Mouse (Mus musculus): ENCODE data around the gene Gm47969. TPM values are rescaled to one million over a fixed set of nuclear protein-coding genes. Genes with fewer than 3 reads are reported as not detected.

The Gm47969 gene
- total and polyA plus RNA-seq, 2 experiments from 2014 or later: not detected

DNA sequence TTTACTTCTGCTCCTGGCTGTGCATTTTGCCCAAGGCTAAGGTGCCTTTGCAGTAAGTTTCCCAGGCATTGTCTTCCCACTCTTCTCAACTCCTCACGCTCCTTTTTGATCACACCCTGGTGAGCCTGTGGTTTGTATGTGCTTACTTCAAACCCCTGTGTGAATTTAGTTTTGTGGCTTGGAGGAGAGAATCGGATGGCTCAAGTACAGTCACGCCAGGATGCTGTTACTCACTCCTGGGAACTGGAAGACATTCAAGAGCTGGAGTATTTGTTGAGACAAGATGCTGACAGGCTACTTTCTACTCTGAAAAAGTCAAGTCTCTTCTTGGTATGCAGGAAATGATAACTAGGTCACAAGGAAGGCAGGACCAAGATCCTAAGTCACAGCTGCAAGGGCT is 46.5 kb downstream of the Gm47969 start:
- Histone ChIP-seq H3K4me3 (ENCODE audit: low read depth, low read length) (no peak overlapping the region), H3K27ac (ENCODE audit: low read depth, low read length) (no peak overlapping the region), H3K27me3 (ENCODE audit: insufficient read depth, low read length) (no peaks in the 10 kb centered on the region), H3K9me3 (ENCODE audit: low read length) (no peaks in the 10 kb centered on the region), H3K36me3 (ENCODE audit: insufficient read depth, low read length) (no peaks in the 10 kb centered on the region), H3K4me1 (ENCODE audit: insufficient read depth, low read length) (no peaks in the 10 kb centered on the region), H3K4me2 (ENCODE audit: low read depth, low read length, poor library complexity, severe bottlenecking) (no peak overlapping the region), H3K9ac (replicated peaks; ENCODE audit: low read length, poor library complexity, severe bottlenecking) (no peak overlapping the region)
- 87% methylated on average over 3 of the region's 3 CpGs for WGBS
- TF ChIP-seq CTCF (IDR thresholded peaks at IDR 0.05): no peak
- DNase-seq (ENCODE audit: low spot score): no peak
- no peak for ATAC-seq (ENCODE audit: low FRiP score)

Other genes with a start within 250 kb of the Gm47969 start
- gene Agfg1, start 205.4 kb upstream of the Gm47969 start, total RNA-seq (2014; rRNA removed): 101 and 107 TPM in 2 replicates
- 17.0 and 20.2 TPM in 2 replicates for gene Agfg1, start 205.4 kb upstream of the Gm47969 start, polyA plus RNA-seq (2015; fragmentation: Nextera tagmentation; extraction: Ambion mirVana)
- 0.33 TPM in 1 of 2 replicates, not detected in the other for gene A030005L19Rik, start 131.6 kb upstream of the Gm47969 start, total RNA-seq (2014; rRNA removed)
- 0.20 TPM in 1 of 2 replicates, not detected in the other for gene A030005L19Rik, start 131.6 kb upstream of the Gm47969 start, polyA plus RNA-seq (2015; fragmentation: Nextera tagmentation; extraction: Ambion mirVana)
- gene A030014E15Rik, start 120.0 kb upstream of the Gm47969 start, total RNA-seq (2014; rRNA removed): 0.71 TPM in 1 of 2 replicates, not detected in the other
- not detected in 2 replicates for gene A030014E15Rik, start 120.0 kb upstream of the Gm47969 start, polyA plus RNA-seq (2015; fragmentation: Nextera tagmentation; extraction: Ambion mirVana)
- gene Gm6217, start 113.5 kb upstream of the Gm47969 start, total RNA-seq (2014; rRNA removed): not detected in 2 replicates
- gene Gm6217, start 113.5 kb upstream of the Gm47969 start, polyA plus RNA-seq (2015; fragmentation: Nextera tagmentation; extraction: Ambion mirVana): not detected in 2 replicates
- not detected in 2 replicates for gene A030003K21Rik, start 101.5 kb upstream of the Gm47969 start, total RNA-seq (2014; rRNA removed)
- gene A030003K21Rik, start 101.5 kb upstream of the Gm47969 start, polyA plus RNA-seq (2015; fragmentation: Nextera tagmentation; extraction: Ambion mirVana): not detected in 2 replicates
- gene Gm7544, start 88.9 kb upstream of the Gm47969 start, total RNA-seq (2014; rRNA removed): not detected in 2 replicates
- gene Gm7544, start 88.9 kb upstream of the Gm47969 start, polyA plus RNA-seq (2015; fragmentation: Nextera tagmentation; extraction: Ambion mirVana): not detected in 2 replicates
- not detected in 2 replicates for gene Gm47955, start 84.6 kb upstream of the Gm47969 start, total RNA-seq (2014; rRNA removed)
- gene Gm47955, start 84.6 kb upstream of the Gm47969 start, polyA plus RNA-seq (2015; fragmentation: Nextera tagmentation; extraction: Ambion mirVana): not detected in 2 replicates
- gene Gm47959, start 44.4 kb upstream of the Gm47969 start, total RNA-seq (2014; rRNA removed): not detected in 2 replicates
- not detected in 2 replicates for gene Gm47959, start 44.4 kb upstream of the Gm47969 start, polyA plus RNA-seq (2015; fragmentation: Nextera tagmentation; extraction: Ambion mirVana)
- gene Slc19a3, start 6.5 kb upstream of the Gm47969 start, total RNA-seq (2014; rRNA removed): 0.71 and 0.99 TPM in 2 replicates
- 0.83 and 0.90 TPM in 2 replicates for gene Slc19a3, start 6.5 kb upstream of the Gm47969 start, polyA plus RNA-seq (2015; fragmentation: Nextera tagmentation; extraction: Ambion mirVana)
- not detected in 2 replicates for gene Krtap28-10, start 2.5 kb upstream of the Gm47969 start, total RNA-seq (2014; rRNA removed)
- gene Krtap28-10, start 2.5 kb upstream of the Gm47969 start, polyA plus RNA-seq (2015; fragmentation: Nextera tagmentation; extraction: Ambion mirVana): not detected in 2 replicates
- not detected in 2 replicates for gene A030005K14Rik, start 14.4 kb downstream of the Gm47969 start, total RNA-seq (2014; rRNA removed)
- not detected in 2 replicates for gene A030005K14Rik, start 14.4 kb downstream of the Gm47969 start, polyA plus RNA-seq (2015; fragmentation: Nextera tagmentation; extraction: Ambion mirVana)
- not detected in 2 replicates for gene Krtap28-13, start 16.0 kb downstream of the Gm47969 start, total RNA-seq (2014; rRNA removed)
- gene Krtap28-13, start 16.0 kb downstream of the Gm47969 start, polyA plus RNA-seq (2015; fragmentation: Nextera tagmentation; extraction: Ambion mirVana): not detected in 2 replicates
- not detected in 2 replicates for gene Ccl20, start 71.8 kb downstream of the Gm47969 start, total RNA-seq (2014; rRNA removed)
- not detected in 2 replicates for gene Ccl20, start 71.8 kb downstream of the Gm47969 start, polyA plus RNA-seq (2015; fragmentation: Nextera tagmentation; extraction: Ambion mirVana)
- gene Daw1, start 114.8 kb downstream of the Gm47969 start, total RNA-seq (2014; rRNA removed): 0.88 and 1.2 TPM in 2 replicates
- gene Daw1, start 114.8 kb downstream of the Gm47969 start, polyA plus RNA-seq (2015; fragmentation: Nextera tagmentation; extraction: Ambion mirVana): 1.7 and 1.9 TPM in 2 replicates

All from midbrain, postnatal 0 days (tissue).